Mouse (Mus musculus) myocyte (in vitro differentiated cells): ENCODE results near the gene Itprid2.

Source experiments
- E2F4 ChIP-seq: IDR thresholded peaks from one replicate; pipeline ENCODE4 v1.6.1; 2011; ENCODE audit warnings: mild to moderate bottlenecking, control low read depth, moderate library complexity; ENCODE audit not compliant: insufficient read depth
- MAX ChIP-seq: IDR thresholded peaks from one replicate; pipeline ENCODE4 v1.6.1; 2011; ENCODE audit warnings: low read depth, mild to moderate bottlenecking, control low read depth
- MYOD1 ChIP-seq, 3 experiments: IDR thresholded peaks; one replicate each; pipeline ENCODE4 v1.6.1; 2011; ENCODE audit warnings: control low read depth in 2 of 3, low read depth in 2 of 3, mild to moderate bottlenecking in 2 of 3, moderate library complexity in 1 of 3; ENCODE audit not compliant: insufficient read length in 2 of 3, control insufficient read depth in 1 of 3
- POLR2A ChIP-seq: IDR thresholded peaks from one replicate; pipeline ENCODE4 v1.6.1; 2011; ENCODE audit warnings: low read depth, mild to moderate bottlenecking, control low read depth, moderate library complexity; ENCODE audit not compliant: insufficient read length
- POLR2AphosphoS2 ChIP-seq: IDR thresholded peaks from one replicate; pipeline ENCODE4 v1.6.1; 2011; ENCODE audit warnings: low read depth, control low read depth; ENCODE audit not compliant: insufficient read length
- USF1 ChIP-seq: IDR thresholded peaks from one replicate; pipeline ENCODE4 v1.6.1; 2011; ENCODE audit warnings: low read depth, mild to moderate bottlenecking, control low read depth, moderate library complexity

DNA sequence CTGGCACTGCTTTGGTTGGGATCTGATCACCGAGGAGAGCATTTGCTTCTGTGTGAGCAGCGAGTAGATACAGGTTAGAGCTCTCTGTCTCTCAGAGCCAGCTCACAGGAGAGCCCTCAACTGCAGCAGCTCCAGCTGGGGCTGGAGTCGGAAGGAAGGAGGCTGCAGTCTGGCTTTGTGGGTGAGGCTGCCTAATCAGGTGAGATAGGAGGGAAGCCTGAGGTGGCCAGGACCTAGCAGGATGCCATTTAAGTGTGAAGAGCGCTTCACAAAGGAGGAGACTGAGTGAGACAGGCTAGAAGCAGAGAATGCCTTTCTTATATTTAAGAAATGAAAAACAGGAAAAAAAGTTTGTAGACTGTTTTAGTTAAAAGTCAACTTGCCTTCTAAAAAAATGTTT is 11.9 kb downstream of the Itprid2 start:
- TF ChIP-seq POLR2AphosphoS2, result no peak
- TF ChIP-seq POLR2A, result no peak
- TF ChIP-seq USF1, result no peak
- no peak for TF ChIP-seq MYOD1 (IDR thresholded peaks at IDR 0.05; ENCODE audit: control insufficient read depth in 1 of 3, insufficient read length in 2 of 3, low read depth in 2 of 3)
- no peak for TF ChIP-seq E2F4
- no peak for TF ChIP-seq MAX
